Mouse (Mus musculus) cerebellum, adult 11 months (tissue): ENCODE results near the gene Serpinh1.

Source experiments
- DNase-seq: peaks from one replicate; pipeline ENCODE4 v3.0.0; 2022

Gene Serpinh1

DNA sequence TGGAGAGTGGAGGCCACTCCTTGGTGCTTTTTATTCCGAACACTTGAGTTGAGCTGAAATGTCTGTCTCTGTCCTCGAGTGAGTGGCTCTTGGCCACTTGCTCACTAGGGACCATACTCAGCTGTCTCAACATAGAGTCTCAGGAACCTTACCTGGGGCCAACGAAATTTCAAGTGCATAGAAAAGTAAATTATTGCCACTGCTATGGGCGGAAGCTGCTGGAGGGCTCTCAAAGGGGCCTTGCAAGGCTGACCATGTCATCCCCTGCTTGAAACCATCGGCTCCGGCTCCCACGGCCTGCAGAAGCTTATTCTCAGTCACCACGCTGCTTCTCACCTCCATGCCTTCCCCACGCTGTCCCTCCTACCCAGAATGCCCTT, 29.7 kb downstream of the Serpinh1 start:
- DNase-seq, result no peak

DNA sequence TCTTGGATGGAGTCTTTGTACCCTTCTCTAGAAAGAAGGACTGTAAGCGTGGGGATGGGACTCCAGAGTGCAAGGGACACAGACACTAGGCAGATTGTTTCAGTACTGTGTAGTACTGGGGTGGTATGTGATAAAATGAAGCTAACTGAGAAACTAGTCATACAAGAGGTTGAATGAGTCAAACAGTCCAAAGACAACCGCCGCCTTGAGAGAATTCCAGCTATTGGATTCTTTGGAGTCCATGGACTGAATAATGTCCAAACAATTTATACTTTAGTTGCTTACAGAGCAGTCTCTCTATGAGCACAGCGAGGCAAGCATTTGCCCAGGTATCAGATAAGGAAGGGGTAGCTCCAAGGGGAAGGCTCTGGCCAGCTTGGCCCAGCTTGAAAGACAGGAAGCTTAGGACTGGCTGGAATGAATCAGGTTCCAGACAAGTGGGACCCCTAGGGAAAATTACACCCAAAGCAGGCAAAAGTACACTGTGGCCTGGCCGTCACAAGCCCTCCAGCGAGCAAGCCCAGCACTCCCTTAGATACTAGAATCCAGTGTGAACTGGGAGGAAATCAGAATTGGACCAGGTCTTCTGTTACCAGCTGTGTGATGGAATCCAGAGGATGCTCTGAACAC, 30.2 kb downstream of the Serpinh1 start:
- no peak for DNase-seq

GRCm38 (mm10) chr7:99320524-99320923, 32.5 kb downstream of the Serpinh1 start:
- no peak for DNase-seq

GRCm38 (mm10) chr7:99317475-99317874, 35.6 kb downstream of the Serpinh1 start:
- no peak for DNase-seq

DNA sequence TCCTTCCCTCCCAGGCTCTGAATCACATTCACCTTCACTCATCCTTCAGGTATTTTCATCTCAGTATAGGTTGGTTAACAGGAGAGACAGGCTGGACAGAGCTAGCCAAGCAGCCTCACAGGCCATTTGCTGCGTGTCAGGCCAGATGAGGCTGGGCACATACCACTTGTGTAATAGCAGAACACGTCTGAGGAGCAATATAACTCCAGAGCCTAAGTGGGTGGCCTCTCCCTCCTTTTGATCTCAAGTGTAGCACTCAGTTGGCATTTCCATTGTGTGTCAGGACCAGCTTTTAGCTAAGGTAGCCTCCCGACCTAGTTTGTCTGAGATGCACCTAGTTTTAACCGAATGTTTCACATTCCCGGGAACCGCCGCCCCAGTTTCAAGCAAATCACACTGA, 36.8 kb downstream of the Serpinh1 start:
- DNase-seq, result no peak

DNA sequence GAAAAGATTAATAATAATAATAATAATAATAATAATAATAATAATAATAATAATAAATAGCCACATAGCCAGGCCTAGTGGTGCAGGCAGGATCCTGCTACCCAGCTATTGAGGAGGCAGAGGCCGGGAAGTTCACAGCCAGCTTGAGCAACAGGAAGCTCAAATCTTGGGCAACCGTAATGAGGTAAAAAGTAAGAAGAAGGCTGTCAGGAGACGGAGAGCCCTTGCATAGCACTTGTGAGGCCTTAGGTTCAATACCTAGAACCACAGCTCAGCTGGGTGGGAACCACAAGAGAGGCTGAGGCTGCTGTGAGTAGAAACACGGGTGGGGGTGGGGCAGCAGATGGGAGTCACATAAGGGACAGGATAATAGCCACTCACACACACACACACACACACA, 38.5 kb downstream of the Serpinh1 start:
- no peak for DNase-seq

DNA sequence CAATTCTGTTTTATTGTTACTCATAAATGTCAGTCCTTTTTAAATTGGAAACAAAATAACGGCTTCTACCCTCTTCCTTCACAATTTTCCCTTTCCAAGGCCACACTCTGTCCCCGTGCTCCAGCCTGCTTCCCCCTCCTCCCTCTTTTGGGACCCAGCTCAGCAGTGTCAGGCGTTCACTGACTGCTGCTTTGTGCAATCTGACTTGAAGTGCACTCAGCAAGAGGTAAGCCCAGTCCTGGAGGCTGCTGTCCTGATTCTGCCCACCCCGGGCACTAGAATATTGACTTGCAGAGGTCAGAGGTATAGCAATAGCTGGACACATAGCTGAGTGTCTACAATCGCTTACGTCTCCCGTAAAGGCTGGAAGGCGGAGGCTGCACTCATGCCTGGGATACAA, 39.8 kb downstream of the Serpinh1 start:
- DNase-seq, result no peak

- DNase-seq, result no peak
Measured at GRCm38 (mm10) chr7:99312671-99313143, 40.3 kb downstream of the Serpinh1 start.

DNA sequence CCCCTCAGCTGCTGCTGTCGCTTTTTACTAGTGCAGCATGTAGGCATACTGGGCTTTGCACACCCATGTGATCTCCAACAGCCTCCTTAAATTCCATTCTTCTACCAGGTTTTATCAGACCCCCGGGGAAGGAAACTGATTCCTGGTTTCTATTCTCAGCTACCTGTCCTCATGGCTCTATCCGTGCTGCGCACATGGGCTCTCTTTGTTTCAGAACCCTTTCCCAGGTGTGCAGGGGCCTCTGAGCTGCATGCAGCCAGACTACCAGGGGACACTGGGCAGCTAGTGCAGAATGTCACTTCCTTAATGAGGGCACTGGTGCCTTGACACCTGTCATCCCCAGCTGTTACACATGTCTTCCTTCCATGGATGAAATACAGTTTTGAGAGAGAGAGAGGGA, 41.0 kb downstream of the Serpinh1 start:
- DNase-seq, result no peak

GRCm38 (mm10) chr7:99311433-99311832, 41.6 kb downstream of the Serpinh1 start:
- DNase-seq, result no peak

GRCm38 (mm10) chr7:99306640-99307039, 46.4 kb downstream of the Serpinh1 start:
- DNase-seq, result no peak

GRCm38 (mm10) chr7:99305688-99306087, 47.4 kb downstream of the Serpinh1 start:
- DNase-seq, result no peak

DNA sequence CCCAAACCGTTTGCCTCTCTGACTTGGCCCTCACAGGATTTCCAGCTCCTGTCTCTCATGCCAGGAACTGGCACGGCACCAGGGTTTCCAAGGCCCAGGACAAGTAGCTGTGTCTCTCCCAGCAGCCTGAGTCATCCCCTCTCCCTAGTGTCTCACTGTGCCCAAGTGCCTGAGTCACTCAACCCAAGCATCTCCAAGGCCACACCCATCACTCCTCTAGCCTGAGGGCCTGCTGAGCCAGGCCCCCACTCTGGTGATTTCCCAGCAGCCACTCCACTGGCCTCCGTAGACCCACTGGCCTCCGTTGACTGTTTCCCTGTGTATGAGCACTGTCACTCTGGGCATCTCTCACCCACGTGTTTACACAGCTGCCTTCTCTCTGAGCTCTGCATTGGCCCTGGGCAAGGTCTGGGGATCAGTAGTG, 48.1 kb downstream of the Serpinh1 start:
- DNase-seq, result peak; percentile 76

GRCm38 (mm10) chr7:99304029-99304428, 49.0 kb downstream of the Serpinh1 start:
- DNase-seq, result no peak

GRCm38 (mm10) chr7:99300650-99301175, 52.3 kb downstream of the Serpinh1 start:
- DNase-seq, result no peak
